Mouse (Mus musculus): Measurements from ENCODE around the gene Tmem8b.

DNA sequence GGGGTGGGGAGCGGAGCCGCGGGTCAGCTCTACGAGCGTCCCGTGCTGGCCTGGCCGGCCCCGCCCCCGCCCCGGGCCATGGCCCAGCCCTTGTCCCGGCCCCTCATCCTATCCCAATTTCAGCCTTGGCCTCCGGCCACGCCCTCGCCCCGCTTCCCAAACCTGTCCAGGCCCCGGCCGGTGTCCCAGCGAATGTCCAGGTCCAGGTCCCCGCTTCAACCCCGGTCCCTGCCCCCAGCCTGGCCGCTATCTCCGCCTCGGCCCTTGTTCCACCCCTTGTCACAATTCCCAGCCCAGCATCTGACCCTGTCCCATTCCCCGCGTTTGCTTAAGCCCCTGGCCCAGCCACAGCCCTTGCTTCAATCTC is 640 bp downstream of the Tmem8b start:
- TF ChIP-seq MAFK (IDR thresholded peaks at IDR 0.05; ENCODE audit: insufficient read depth, low read depth, low read length) (no peak), ZC3H11A (IDR thresholded peaks at IDR 0.05; ENCODE audit: borderline replicate concordance, low read depth, low read length) (no peak), ZNF384 (IDR thresholded peaks at IDR 0.05; ENCODE audit: low read depth, low read length) (no peak), HCFC1 (IDR thresholded peaks at IDR 0.05; ENCODE audit: borderline replicate concordance, insufficient read depth, low read length) (no peak), CHD2 (IDR thresholded peaks at IDR 0.05; ENCODE audit: low read depth, low read length) (no peak)

All from ES-E14 (cell line).